Mouse (Mus musculus): Measurements from ENCODE around the gene Sync.

DNA sequence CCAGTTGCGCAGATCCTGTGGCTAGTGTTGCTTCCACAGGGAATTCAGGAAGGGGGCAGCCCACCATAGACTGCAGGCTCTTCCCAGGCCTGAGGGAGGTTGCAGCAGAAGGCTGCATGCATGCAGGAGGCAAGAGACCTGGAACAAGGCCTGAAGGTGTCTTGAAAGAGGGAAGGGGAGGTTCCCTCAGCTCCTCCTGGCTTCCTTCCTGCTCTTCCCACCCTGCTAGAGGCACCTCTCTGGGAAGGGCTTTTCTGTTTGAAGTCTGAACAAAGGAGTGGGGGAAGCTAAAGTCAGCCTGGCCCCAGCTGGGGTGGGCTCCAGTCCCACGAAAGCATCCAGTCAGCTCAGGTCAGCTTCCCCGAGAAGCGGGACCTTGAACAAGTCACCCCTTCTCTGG is 45.1 kb upstream of the Sync start:
- no peak for TF ChIP-seq POLR2A (IDR thresholded peaks at IDR 0.05; ENCODE audit: extremely low read depth, insufficient read depth, low read length)
- no peak for TF ChIP-seq CTCF (IDR thresholded peaks at IDR 0.05; ENCODE audit: extremely low read depth, insufficient read depth, low read length)

All from cortical plate, adult 2 months (tissue).